Mouse (Mus musculus) mesoderm, embryonic 11.5 days (tissue): Measurements from ENCODE around the gene Ccnyl1.
"Not testable (repeated sequence)": the region's sequence is repeated elsewhere in the genome, so short reads cannot be mapped to it uniquely, and the experiment has no call there.

Source experiments
- DNase-seq: peaks from one replicate; pipeline ENCODE4 v3.0.0-alpha.2; 2012; ENCODE audit warnings: low read depth, low spot score

The Ccnyl1 gene

GRCm38 (mm10) chr1:64690213-64691013, at the start of gene Ccnyl1:
Ccnyl1 (plus strand) TSS chr1:64690455.
- DNase-seq: peak; percentile 99

DNA sequence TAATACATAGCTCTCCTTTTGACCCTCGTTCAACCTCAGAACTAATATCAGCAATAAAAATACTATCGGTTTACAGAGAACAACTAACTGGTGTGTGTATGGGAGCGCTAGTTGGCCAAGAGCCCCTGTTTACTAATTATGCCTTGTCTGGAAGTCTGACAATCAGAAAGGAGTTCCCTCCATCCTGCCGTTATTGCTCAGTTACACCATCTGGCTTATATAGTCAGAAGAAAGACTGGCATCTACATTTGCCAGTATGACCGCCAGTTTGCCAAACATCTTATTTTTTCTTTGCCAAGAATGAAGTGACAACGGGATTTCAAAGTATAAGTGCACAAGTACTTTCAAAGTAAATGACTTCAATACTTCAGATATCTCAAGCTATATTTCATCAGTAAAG, 49.2 kb upstream of the Ccnyl1 start:
- DNase-seq: no peak

DNA sequence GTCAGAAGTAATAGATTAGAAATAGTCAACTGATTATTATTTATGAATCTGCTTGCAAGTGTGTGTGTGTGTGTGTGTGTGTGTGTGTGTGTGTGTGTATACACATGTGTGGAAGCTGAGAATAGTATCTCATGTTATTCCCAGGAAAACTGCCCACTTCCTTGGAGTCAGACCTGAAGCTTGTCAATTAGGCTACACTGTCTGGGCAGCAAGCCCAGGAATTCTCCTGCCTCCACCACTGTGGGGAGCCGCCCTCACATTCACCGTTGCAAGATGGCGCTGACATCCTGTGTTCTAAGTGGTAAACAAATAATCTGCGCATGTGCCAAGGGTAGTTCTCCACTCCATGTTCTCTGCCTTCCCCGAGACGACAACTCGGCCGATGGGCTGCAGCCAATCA, 47.7 kb upstream of the Ccnyl1 start:
- DNase-seq: not testable (repeated sequence)

DNA sequence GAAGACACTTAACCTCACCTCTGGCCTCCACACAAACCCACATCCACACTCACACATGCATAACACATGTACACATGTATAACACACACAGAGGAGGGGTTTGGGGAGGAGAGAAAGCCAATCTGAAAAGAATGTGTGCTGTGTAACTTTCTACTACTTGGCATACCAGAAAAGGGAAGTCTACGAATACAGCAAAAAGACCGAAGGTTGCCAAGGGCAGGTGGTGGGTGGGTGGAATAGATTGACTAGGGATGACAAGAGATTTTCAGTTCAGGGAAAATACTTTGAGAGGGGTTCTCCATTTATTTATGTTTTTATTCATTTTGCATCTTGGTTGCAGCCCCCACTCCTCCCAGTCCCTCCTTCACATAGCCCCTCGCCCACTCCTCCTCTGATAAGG, 45.7 kb upstream of the Ccnyl1 start:
- no peak for DNase-seq

- DNase-seq: no peak
These were observed 40.7 kb upstream of the Ccnyl1 start for GRCm38 (mm10) chr1:64649362-64650124.

DNA sequence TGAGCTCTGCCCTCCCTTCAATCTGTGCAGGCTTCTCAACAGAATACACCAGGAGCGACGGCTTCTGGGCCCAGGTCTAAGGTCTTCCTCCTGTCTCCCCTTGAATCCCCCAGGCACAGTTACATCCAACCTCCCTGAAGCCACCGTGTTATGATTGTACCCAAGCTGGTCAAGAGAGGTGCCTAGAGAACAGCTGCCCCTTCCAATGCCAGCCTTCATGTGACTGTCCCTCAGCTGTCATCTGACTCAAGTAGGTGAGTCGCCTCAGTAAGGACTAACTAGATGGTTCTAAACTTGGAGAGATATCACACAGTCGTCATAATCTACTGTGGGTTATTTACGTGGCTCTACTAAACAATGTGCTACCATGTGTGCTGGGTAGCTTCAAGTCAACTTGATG, 36.6 kb upstream of the Ccnyl1 start:
- no peak for DNase-seq

DNA sequence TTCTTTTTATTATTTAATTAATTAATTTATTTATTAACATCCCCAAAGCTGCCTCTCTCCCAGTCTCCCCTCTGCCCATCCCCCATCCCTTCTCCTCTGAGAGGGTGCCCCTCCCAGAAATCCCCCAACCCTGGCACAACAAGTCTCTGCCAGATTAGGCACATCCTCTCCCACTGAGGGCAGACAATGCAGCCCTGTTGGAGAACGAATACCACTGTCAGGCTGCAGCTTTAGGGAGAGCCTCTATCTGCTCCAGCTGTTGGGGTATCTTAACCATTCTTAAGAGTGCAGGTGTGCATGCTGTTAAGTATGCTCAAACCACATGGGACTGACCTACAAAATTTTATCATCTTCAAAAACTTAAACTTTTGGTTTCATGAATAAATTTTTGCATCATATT, 34.8 kb upstream of the Ccnyl1 start:
- no peak for DNase-seq

DNA sequence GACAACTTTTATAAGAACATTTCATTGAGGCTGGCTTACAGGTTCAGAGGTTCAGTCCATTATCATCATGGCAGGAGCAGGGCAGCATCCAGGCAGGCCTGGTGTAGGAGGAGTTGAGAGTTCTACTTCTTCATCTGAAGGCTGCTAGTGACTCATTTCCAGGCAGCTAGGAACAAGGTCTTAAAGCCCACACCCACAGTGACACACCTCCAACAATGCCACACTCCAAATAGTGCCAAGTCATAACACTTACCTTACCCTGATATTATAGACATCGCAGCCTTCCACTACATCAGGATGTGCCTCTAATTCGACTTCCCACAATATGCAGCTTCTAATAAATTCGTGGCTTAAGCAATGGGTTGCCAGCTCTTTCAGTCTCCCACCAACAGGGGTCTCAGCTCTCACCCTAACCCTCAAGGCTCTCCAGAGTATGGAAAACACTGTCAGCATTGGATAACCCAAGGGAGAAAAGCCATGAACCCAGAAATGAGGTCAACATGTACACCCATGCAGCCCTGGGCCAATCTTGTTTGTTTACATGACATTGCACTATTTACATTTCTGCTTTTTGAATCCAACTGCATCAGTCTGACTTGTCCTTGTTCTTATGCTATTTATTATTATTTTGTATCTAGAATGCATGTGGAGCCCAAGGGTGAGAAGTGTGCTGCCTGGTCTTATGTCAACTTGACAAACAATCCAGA, 33.7 kb upstream of the Ccnyl1 start:
- DNase-seq: no peak

DNA sequence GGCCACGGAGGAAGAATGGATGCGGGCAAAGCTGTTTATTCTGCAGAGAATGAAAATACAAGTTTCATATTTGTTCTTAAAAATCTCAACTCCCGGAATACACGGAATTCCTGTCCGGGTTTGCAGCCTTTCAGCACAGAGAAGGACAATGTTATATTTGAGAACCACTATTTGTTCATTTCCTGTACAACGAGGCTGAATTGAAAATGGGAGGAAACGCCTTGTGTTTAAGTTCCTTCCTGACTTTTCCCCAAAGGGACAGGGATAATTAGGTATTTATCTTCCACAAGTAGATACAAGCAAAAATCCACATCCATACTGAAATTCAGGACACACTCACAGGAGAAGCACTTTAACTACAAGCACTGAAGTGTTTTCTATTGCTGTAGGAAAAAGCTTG, 31.4 kb upstream of the Ccnyl1 start:
- DNase-seq: no peak

- no peak for DNase-seq
These were observed 23.1 kb upstream of the Ccnyl1 start for GRCm38 (mm10) chr1:64667111-64667633.

DNA sequence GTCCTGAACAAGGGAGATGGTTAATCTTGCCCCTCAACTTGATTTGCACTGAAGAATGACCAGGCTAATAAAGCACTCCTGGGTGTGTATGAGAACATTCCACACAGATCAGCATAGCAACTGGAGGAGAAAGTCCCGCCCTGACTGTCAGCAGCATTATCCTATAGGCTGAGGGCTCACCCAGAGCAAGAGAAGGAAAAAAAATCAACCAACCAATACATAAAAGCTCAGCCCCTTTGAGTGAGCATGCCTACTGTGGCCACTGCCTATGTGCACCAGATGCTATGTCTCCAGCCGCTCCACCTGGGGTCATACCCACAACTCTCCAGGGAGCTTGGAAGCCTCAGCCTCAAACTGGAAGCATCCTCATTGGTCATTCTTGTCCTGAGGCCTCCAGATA, 20.8 kb upstream of the Ccnyl1 start:
- peak; percentile 18 for DNase-seq

DNA sequence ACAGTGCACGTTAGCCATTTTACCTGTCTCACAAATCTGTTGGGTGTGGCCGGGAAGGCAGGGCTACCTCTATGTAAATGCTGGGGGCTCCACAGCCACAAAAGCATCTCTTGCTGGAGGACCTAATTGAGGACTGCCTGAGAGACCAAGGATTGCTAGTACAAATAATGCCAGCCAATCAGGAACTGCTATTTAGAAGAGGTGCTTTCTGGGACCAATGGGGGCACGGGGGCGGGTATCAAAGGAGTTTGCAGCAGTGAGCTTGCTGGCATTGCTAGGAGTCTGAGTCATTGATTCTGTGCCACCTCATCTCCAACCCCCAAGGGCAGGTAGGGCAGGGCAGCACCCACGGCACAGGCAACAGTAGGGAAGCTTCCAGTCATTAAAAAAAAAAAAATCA, 16.3 kb upstream of the Ccnyl1 start:
- no peak for DNase-seq

GRCm38 (mm10) chr1:64676060-64676839, 14.0 kb upstream of the Ccnyl1 start:
- peak; percentile 45 for DNase-seq

GRCm38 (mm10) chr1:64681499-64681898, 8.8 kb upstream of the Ccnyl1 start:
- no peak for DNase-seq

DNA sequence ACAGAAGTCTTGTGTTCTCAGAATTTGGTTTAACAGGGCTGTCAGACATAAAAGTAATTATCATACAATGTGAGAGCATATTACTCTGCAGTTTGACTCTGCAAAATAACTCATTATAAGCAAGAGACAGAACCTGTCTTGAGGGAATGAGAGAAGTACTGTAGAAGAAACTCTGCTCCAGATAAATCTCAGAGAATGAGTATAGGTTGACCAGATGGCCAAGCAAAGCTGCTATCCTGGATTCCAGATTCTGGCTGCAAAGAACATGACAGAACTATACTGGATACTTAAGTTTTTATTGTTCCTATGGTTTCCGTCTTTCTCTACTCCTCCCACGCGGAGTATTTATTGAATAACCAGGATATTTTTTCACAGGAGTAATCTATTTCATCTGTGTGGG, 7.2 kb upstream of the Ccnyl1 start:
- DNase-seq: no peak

- DNase-seq: no peak
These were observed 5.8 kb upstream of the Ccnyl1 start for GRCm38 (mm10) chr1:64684440-64684839.

DNA sequence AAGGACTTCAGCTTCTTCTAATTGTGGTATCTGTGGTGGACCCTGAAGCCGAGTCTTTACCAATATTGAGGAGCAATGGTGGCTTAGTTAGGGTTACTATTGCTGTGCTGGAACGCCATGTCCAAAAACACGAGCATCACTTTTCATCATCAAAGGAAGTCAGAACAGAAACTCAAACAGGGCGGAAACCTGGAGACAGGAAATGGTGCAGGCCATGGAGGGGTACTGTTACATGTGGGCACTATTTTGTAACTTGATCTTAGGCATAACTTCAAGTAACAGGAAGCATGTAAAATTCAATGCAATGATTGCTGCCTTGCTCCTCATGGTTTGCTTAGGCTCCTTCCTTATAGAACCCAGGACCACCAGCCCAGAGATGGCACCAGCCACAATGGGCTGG, 2.2 kb upstream of the Ccnyl1 start:
- DNase-seq: no peak

DNA sequence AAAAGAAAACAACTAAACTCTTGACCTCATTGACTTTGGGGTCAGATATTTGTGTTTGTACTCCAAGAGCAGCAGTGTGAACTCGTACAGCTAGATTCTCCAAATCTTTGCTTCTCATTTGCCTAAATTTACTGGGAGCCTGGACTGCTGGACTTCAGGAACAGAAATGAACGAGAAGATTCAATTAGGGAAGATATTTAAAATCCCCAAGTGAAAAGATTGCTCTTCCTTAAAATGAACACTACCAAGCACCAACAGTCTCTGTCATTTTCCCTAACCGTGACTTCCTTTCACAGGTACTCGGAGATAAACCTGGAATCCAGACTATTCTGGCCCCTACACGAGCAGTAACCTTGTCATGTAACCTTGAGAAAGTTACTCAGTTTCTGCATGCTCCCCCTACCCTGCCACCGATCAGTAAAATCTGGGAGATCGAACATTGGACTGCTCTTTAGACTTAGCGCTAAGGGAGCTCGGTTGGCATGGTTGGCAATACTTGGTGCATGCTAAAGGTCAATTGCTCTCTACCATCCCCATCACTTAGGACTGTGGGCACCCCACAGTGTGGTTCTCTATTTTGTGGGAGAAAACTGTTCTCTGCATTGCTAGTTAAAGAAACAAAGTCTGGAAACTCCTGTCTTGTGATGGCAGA, 568 bp upstream of the Ccnyl1 start:
- no peak for DNase-seq

- peak; percentile 62 for DNase-seq
These were observed 881 bp downstream of the Ccnyl1 start for GRCm38 (mm10) chr1:64691121-64691551.

DNA sequence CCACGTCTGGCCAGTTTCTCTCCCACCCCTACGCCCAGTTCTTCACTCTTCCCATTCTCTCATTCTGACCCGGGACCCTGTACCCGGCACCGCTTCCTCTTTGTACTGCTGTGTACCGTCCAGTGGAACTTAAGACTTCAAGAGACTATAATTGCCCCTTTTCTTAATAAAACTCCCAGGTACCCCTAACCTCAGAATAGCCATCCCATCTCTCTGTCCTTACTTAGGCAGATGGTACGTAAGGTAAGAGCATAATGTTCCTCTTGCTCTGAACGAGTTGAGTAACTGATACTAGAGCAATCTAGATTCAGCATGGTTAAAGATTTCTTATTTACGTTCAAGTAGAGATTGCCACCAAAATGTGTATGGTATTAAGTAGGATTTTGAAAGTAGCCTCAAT, 1.3 kb downstream of the Ccnyl1 start:
- no peak for DNase-seq

DNA sequence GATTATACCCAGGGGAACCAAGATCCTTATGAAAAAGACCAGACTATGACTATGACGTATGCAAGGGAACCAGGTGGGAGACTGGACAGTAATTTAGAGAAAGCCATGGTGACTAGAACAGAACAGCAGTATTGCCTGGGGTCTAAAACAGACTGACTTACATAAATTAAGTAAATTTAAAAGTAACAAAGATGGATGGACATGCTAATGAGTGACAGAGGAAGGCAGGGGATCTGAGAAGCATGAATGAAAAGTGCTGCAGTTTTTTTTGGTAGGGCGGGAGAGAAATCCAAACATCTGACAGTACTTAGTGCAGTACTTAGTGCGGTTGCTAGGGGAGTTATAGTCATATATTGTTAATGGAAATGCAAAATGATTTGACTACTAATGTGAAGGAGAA, 4.9 kb downstream of the Ccnyl1 start:
- DNase-seq: peak; percentile 8
